Mouse (Mus musculus) hindlimb bud, embryonic 11.5 days (tissue): ENCODE measurements around the gene Tubb5.

Experiments
- DNase-seq: peaks from one replicate; pipeline ENCODE4 v3.0.0-alpha.2; 2012; ENCODE audit warnings: low read depth, low spot score; ENCODE audit errors: extremely low spot score

The Tubb5 gene

DNA sequence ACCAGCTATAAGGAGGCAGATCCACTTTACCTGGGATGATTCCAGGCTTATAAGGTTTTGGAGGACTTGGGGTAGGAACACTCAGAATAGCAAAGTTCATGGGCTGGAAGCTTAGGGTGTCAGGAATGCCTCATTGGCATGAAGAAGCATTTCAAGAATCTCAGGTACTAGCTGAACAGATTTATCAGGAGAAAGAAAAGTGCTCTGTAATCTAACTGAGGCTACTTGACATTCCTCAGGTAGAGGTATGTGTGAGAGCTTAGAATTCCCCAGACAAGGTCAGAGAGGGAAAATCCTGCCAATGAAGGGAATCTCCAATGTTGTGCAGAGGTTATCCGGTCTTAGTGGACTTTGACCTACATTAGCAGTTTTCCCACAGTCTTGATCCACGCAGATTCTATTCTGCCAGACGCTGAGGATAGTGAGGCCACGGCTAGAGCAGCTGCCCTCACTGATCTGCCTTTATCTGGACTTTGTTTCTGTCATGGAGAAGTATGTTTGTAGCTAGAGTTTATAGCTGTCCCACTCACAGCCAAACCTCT, 34.2 kb downstream of the Tubb5 start:
- no peak for DNase-seq

DNA sequence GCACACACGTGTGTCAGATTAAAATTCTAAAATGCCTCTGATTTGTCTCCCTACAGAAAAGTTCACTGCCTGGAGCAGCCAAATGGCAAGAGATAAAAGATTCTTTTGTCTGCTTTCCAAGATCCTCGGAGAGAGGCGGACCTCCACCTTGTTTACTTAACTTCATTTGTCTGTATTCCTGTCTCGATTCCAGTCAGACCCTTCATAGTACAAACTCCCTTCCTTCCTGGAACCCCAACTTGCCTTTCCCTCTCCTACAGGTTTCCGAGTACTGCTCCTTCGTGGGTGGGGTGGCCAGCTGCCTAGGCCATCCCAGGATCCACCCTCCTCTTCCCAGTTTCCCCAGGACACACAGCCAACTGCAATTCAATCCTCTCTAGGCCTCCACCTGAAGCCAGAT, 35.1 kb downstream of the Tubb5 start:
- DNase-seq = no peak

DNA sequence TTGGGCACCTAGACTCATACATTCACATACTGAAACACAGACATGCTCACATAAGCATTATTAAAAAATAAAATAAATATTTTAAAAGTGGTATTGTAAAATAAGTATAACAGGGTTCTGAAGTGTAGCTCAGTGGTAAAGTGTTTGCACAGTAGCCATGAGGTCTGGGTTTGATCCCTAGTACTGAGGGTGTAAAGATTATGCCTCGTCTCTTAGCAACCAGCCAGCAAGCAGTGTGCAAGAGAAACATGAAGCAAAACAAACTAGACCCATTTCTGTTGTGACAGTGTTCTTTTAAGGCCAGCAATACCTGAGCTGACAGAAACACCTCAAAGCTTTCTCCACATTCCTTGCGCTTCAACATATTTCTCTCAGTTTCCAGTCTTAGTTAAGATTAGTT, 37.2 kb downstream of the Tubb5 start:
- DNase-seq = no peak

DNA sequence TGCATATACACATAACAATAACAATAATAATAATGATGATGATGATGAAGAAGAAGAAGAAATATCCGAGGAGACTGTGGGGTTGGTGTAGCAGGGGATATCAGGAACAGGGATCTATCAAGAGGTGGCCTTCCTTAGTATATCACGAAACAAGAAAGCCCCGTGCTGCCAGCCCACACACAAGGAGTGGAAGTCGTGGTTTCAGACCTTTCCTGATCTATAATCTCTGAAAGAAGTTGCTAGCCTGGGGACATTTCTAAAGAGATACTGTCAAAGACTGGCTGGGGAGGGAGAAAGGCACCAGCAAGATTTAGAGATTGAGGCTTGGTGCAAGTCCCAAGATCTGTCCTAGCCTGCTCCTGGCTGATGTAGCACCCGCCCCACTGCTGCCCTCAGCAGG, 41.3 kb downstream of the Tubb5 start:
- no peak for DNase-seq

DNA sequence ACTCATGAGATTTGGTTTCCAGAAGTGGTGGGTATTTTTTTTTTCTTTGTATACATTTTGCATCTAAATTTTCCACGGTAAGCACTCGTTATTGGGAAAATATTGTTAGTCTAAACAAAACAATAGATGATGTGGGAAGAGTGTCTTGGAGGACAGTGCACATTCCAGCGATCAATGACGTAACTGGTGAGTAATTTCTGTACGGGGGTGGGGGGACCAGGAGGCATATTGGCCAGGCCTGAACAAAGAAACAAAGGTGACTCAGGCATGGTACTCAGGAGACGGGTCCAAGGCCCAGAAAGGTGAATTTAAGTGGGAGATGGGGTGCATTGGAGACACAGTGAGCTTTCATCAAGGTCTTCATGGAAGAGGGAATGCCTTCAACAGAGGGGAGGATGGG, 42.5 kb downstream of the Tubb5 start:
- DNase-seq = no peak

DNA sequence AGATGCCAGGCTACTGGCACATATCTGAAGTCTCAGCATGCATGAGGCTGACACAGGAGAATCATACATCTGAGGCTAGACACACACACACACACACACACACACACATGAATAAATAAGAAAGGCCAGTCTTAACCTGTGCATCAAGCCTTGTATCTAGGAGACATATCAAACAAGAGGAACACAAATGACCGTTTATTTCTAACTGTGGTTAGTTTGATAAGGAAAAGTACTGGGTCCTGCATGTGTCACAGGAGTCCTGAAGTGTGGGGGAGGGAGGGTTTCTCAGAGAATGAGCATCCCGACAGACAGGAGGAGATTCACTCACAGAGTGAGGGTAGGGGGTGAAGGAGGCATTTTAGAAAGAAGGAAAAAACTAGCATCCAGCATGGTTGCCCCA, 43.0 kb downstream of the Tubb5 start:
- DNase-seq = no peak

DNA sequence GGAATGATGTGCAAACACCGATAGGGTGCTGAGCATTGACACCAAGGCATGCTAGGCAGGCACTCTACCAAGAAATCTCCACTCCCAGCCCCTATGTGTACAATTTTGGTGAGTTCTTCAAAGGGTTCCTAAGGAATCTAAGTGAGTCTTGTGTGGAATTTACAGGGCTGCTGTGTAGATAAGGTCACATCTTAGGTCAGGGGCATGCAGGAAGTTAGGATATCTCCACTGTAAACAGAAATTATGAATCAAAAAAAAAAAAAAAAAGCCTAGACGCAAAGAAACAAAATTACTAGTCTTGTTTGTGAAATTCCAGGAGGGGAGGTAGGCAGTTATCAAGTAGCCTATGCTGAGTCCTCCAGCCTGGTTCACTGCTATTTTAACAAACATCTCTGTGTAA, 45.3 kb downstream of the Tubb5 start:
- DNase-seq = no peak

DNA sequence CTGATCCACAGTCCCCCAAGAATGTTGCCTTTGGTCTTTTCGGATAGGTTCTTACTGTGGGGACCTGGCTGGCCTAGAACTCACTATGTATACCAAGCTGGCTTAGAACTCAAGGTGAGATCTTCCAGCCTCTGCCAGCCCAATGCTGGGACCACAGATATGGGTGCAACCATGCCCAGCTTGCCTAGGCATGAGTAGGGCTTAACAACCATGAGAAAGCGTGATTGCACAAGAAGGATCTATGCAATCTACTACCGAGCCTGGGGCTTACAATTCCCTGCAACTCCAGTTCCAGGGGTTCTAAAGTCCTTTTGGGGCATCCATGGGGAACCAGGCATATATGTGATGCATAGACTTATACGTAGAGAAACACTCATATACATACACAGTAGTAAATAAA, 47.2 kb downstream of the Tubb5 start:
- no peak for DNase-seq

DNA sequence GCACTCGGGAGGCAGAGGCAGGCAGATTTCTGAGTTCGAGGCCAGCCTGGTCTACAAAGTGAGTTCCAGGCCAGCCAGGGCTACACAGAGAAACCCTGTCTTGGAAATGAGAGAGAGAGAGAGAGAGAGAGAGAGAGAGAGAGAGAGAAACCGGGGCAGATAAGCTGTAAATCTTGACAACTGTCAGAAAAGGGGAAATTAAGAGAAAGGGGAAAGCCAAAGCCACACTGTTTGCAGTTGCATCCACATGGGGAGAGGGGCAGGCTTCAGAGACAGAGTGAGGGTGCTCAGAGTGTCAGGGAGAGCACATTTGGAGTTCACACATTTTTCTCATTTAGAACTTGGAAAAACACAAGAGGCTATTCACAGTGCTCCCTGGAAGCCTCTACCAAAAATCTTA, 50.1 kb downstream of the Tubb5 start:
- no peak for DNase-seq

DNA sequence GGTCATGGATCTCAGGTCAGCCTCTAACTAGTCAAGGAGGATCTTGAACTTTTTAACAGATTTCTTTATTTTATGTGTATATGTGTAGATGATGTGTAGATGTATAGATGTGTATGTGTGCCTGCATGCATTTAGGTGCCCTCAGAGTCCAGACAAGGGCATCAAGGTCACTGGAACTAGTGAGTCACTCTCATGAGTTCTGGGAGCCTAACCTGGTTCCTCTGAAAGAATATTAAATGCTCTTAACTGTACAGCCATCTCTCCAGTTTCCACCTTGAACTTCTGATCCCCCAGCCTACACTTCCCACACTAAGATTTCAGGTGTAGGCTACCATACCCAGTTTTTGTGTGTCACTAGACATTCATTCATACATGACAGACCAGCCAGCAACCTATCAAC, 50.6 kb downstream of the Tubb5 start:
- DNase-seq = no peak

DNA sequence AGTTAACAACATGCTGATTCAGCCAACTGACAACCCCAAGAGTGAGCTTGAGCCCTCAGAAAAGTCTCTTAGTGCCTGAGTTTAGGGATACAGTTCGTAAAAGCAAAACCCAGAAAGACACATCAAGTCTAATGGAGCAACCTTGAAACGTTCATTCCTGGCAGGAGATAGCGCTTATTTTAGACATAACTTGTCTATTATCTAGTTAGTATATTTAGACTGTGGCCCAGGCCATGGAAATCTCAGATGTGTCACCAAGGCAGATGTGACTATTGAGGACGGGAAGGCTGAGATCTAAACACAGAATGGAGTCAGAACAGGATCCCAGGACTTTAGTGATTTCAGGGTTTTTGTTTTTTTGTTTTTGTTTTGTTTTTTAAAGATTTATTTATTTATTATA, 53.0 kb downstream of the Tubb5 start:
- DNase-seq = no peak

DNA sequence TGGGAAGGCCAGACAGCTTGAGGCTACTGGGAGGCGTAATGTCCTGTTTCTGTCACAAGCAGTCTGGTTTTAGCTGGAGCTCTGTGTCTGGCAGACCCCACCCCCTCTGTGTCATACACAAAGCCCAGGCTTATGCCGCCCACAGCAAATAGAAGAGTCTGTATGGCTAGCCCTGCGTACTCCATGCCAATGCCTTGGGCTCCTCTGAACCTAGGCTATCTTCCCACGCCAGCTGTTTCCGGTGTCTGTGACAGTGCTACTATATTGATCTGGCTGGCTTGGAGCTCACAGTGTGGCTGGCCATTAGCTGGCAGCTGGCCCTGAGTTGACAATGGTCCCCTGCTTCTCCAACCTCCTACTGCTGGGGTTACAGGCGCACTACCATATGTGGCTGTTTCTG, 54.2 kb downstream of the Tubb5 start:
- no peak for DNase-seq
